8 mouse cellular contexts compared by ENCODE assay signal in genomic region chr4:119733184-119733880, GRCm38 (mm10). TPM values are rescaled to one million over a fixed set of nuclear protein-coding genes. Genes with fewer than 3 reads are reported as not detected.
DNase-seq lines count a peak whose midpoint lies in the region; ATAC-seq and TF ChIP-seq lines count a peak whose summit lies in the region.

Gene Hivep3 (plus strand): TSS chr4:119733784.

- ATAC-seq in erythroid progenitor cell, adult 5-6 weeks (replicated peaks; ENCODE audit: low FRiP score, poor library complexity, severe bottlenecking): peak; percentile 92
- ATAC-seq in heart, embryonic 11.5 days (replicated peaks; ENCODE audit: insufficient number of reproducible peaks, low FRiP score, low TSS enrichment): peak; percentile 99
- ATAC-seq in kidney, embryonic 15.5 days (replicated peaks; ENCODE audit: low FRiP score): peak; percentile 98
- ATAC-seq in limb, embryonic 15.5 days (ENCODE audit: insufficient number of reproducible peaks, low FRiP score, low TSS enrichment, low read depth): peak; percentile 96
- ATAC-seq in midbrain, postnatal 0 days (ENCODE audit: low FRiP score): peak; percentile 99

- H3K9me3 ChIP-seq in heart, embryonic 11.5 days (replicated peaks; ENCODE audit: control insufficient read depth, low read length): no peaks in the 10 kb centered on the region
- no peaks in the 10 kb centered on the region for H3K9me3 ChIP-seq in kidney, embryonic 15.5 days (replicated peaks)
- no peaks in the 10 kb centered on the region for H3K9me3 ChIP-seq in limb, embryonic 15.5 days
- no peaks in the 10 kb centered on the region for H3K9me3 ChIP-seq in midbrain, postnatal 0 days (ENCODE audit: low read length)

- peak within 1 kb of the TSS; percentile 65 for H3K27ac ChIP-seq in brown adipose tissue, adult 24 weeks (replicated peaks; ENCODE audit: low read depth, low read length)
- peak within 1 kb of the TSS; percentile 42 for H3K27ac ChIP-seq in heart, embryonic 11.5 days (ENCODE audit: low read depth, low read length)
- H3K27ac ChIP-seq in kidney, embryonic 15.5 days: peak within 1 kb of the TSS; percentile 85
- H3K27ac ChIP-seq in limb, embryonic 15.5 days: no peak within 1 kb of the TSS
- peak within 1 kb of the TSS; percentile 51 for H3K27ac ChIP-seq in midbrain, postnatal 0 days (ENCODE audit: low read depth, low read length)

- H3K4me1 ChIP-seq in brown adipose tissue, adult 24 weeks (ENCODE audit: control insufficient read depth, insufficient read depth, insufficient read length, low read length): 0 out of 2 replicates have a peak, but pooled peaks cover 2% of the 10 kb centered on the region
- H3K4me1 ChIP-seq in heart, embryonic 11.5 days (ENCODE audit: control insufficient read depth, insufficient read depth, low read length): 0 out of 2 replicates have a peak, but pooled peaks cover 2% of the 10 kb centered on the region
- peaks cover 15% of the 10 kb centered on the region for H3K4me1 ChIP-seq in kidney, embryonic 15.5 days
- H3K4me1 ChIP-seq in limb, embryonic 15.5 days: peaks cover 12% of the 10 kb centered on the region
- no peaks in the 10 kb centered on the region for H3K4me1 ChIP-seq in midbrain, postnatal 0 days (ENCODE audit: insufficient read depth, low read length)

- no peaks in the 10 kb centered on the region for H3K79me2 ChIP-seq in C2C12 (ENCODE audit: control insufficient read depth, insufficient read depth)

- H3K27me3 ChIP-seq in C2C12 (ENCODE audit: control insufficient read depth, insufficient read depth, insufficient read length): peaks cover 23% of the 10 kb centered on the region
- H3K27me3 ChIP-seq in heart, embryonic 11.5 days (ENCODE audit: control insufficient read depth, insufficient read depth, low read length): peaks cover 22% of the 10 kb centered on the region
- peaks cover 20% of the 10 kb centered on the region for H3K27me3 ChIP-seq in kidney, embryonic 15.5 days
- H3K27me3 ChIP-seq in limb, embryonic 15.5 days: peaks cover 22% of the 10 kb centered on the region
- no peaks in the 10 kb centered on the region for H3K27me3 ChIP-seq in midbrain, postnatal 0 days (ENCODE audit: insufficient read depth, low read length)

- H3K4me2 ChIP-seq in heart, embryonic 11.5 days: peak within 1 kb of the TSS; percentile 95
- H3K4me2 ChIP-seq in kidney, embryonic 15.5 days: peak within 1 kb of the TSS; percentile 99
- H3K4me2 ChIP-seq in limb, embryonic 15.5 days: peak within 1 kb of the TSS; percentile 100
- H3K4me2 ChIP-seq in midbrain, postnatal 0 days (ENCODE audit: low read depth, low read length, poor library complexity, severe bottlenecking): peak within 1 kb of the TSS; percentile 95

- H3K9ac ChIP-seq in heart, embryonic 11.5 days (ENCODE audit: low read depth, low read length): peak within 1 kb of the TSS; percentile 69
- H3K9ac ChIP-seq in kidney, embryonic 15.5 days: peak within 1 kb of the TSS; percentile 80
- H3K9ac ChIP-seq in limb, embryonic 15.5 days: peak within 1 kb of the TSS; percentile 60
- H3K9ac ChIP-seq in midbrain, postnatal 0 days (replicated peaks; ENCODE audit: low read length, poor library complexity, severe bottlenecking): peak within 1 kb of the TSS; percentile 67

- peak within 1 kb of the TSS; percentile 52 for H3ac ChIP-seq in C2C12 (ENCODE audit: control insufficient read depth, insufficient read length, low read depth)

- H3K79me3 ChIP-seq in C2C12 (ENCODE audit: low read depth): no peaks in the 10 kb centered on the region

- WGBS in heart, embryonic 11.5 days (ENCODE audit: insufficient replicate concordance): under 1% methylated on average over 40 of the region's 47 CpGs
- under 1% methylated on average over 47 of the region's 47 CpGs for WGBS in kidney, embryonic 15.5 days
- 0% methylated on average over 30 of the region's 47 CpGs for WGBS in limb, embryonic 15.5 days
- WGBS in midbrain, postnatal 0 days: under 1% methylated on average over 31 of the region's 47 CpGs

- DNase-seq in midbrain, postnatal 0 days (ENCODE audit: low spot score): peak; percentile 98
- peak; percentile 92 to 98 for DNase-seq in spleen, postnatal 10 days (ENCODE audit: low spot score in 2 of 2)

- no peak for TF ChIP-seq CTCF in C2C12 (IDR thresholded peaks at IDR 0.05; ENCODE audit: control insufficient read depth, insufficient read depth, insufficient read length)
- TF ChIP-seq CTCF in midbrain, postnatal 0 days (IDR thresholded peaks at IDR 0.05): no peak

- H3K36me3 ChIP-seq in C2C12 (ENCODE audit: control insufficient read depth, insufficient read depth): no peaks in the 10 kb centered on the region
- no peaks in the 10 kb centered on the region for H3K36me3 ChIP-seq in heart, embryonic 11.5 days (ENCODE audit: control insufficient read depth, insufficient read depth, low read length)
- no peaks in the 10 kb centered on the region for H3K36me3 ChIP-seq in kidney, embryonic 15.5 days
- no peaks in the 10 kb centered on the region for H3K36me3 ChIP-seq in limb, embryonic 15.5 days
- no peaks in the 10 kb centered on the region for H3K36me3 ChIP-seq in midbrain, postnatal 0 days (ENCODE audit: insufficient read depth, low read length)

- peak within 1 kb of the TSS; percentile 14 for H3K4me3 ChIP-seq in C2C12 (ENCODE audit: insufficient read depth, poor library complexity, severe bottlenecking)
- peak within 1 kb of the TSS; percentile 71 for H3K4me3 ChIP-seq in brown adipose tissue, adult 24 weeks (ENCODE audit: insufficient read depth, low read depth, low read length)
- peak within 1 kb of the TSS; percentile 64 for H3K4me3 ChIP-seq in heart, embryonic 11.5 days (ENCODE audit: low read depth, low read length)
- H3K4me3 ChIP-seq in kidney, embryonic 15.5 days (replicated peaks): peak within 1 kb of the TSS; percentile 90
- peak within 1 kb of the TSS; percentile 71 for H3K4me3 ChIP-seq in limb, embryonic 15.5 days
- peak within 1 kb of the TSS; percentile 90 for H3K4me3 ChIP-seq in midbrain, postnatal 0 days (ENCODE audit: low read depth, low read length)

TF ChIP-seq in C2C12, 6 proteins besides CTCF, POLR2A, EP300 and RAD21:
- no peak for TF ChIP-seq MYOD1 (IDR thresholded peaks at IDR 0.05; ENCODE audit: control insufficient read depth, insufficient read length, low read depth)
- no peak for TF ChIP-seq USF1 (IDR thresholded peaks at IDR 0.05; ENCODE audit: low read depth)
- TF ChIP-seq CEBPB (IDR thresholded peaks at IDR 0.05; ENCODE audit: low read depth): no peak
- no peak for TF ChIP-seq MAX (IDR thresholded peaks at IDR 0.05)
- TF ChIP-seq MYOG (IDR thresholded peaks at IDR 0.05; ENCODE audit: control insufficient read depth, extremely low read depth, insufficient read length): no peak
- TF ChIP-seq FOSL1 (IDR thresholded peaks at IDR 0.05; ENCODE audit: insufficient read depth, low read length, poor library complexity, severe bottlenecking): no peak

RNA-seq across cellular contexts. Expression of gene Hivep3, which starts in this region (rescaled TPM):
- polyA plus RNA-seq in C2C12 (2012; fragmentation: generic; extraction: Trizol): 1.4 TPM
- 2.2 and 6.1 TPM in 2 replicates for polyA plus RNA-seq in brown adipose tissue, adult 24 weeks (2012; ENCODE audit: insufficient read depth, insufficient read length, missing spikeins)
- 2.1 and 2.2 TPM in 2 replicates for total RNA-seq in erythroid progenitor cell, adult 5-6 weeks (2015; ENCODE audit: low replicate concordance)
- 0.15 TPM in 1 of 2 replicates, not detected in the other for total RNA-seq in erythroid progenitor cell, adult 5-6 weeks (2017; ENCODE audit: low replicate concordance)
- polyA plus RNA-seq in heart, embryonic 11.5 days (2014; fragmentation: Nextera tagmentation; extraction: Ambion mirVana): 4.8 and 6.7 TPM in 2 replicates
- 7.4 and 8.9 TPM in 2 replicates for polyA plus RNA-seq in kidney, embryonic 15.5 days (2015; fragmentation: Nextera tagmentation; extraction: Ambion mirVana)
- polyA plus RNA-seq in limb, embryonic 15.5 days (2015; fragmentation: Nextera tagmentation; extraction: Ambion mirVana): 3.2 and 4.1 TPM in 2 replicates
- 18.3 and 19.3 TPM in 2 replicates for total RNA-seq in midbrain, postnatal 0 days (2014; rRNA removed)
- 14.3 and 16.5 TPM in 2 replicates for polyA plus RNA-seq in midbrain, postnatal 0 days (2015; fragmentation: Nextera tagmentation; extraction: Ambion mirVana)

Comparison
In these comparisons a context has a peak if more than half of its experiments do, and no peak if none do; other contexts are left out.
1. H3K4me3 ChIP-seq: peak in every context shown above with its lines; median percentile 90 in kidney, embryonic 15.5 days; 90 in midbrain, postnatal 0 days; 71 in brown adipose tissue, adult 24 weeks; 71 in limb, embryonic 15.5 days; 64 in heart, embryonic 11.5 days; 14 in C2C12.